Mouse (Mus musculus) heart, postnatal 36 days (tissue): ENCODE data around the gene D7Ertd443e. TPM values are rescaled to one million over a fixed set of nuclear protein-coding genes. Genes with fewer than 3 reads are reported as not detected.

Source experiments
- DNase-seq, 2 experiments: peaks; one replicate each; pipeline ENCODE4 v3.0.0; 2021 to 2022
- intact Hi-C: fragments of 180-260 bp; cut with DNase I; formaldehyde crosslinking; loops from one replicate; pipeline ENCODE4 v1.15.1; 2025
- total RNA-seq, 2 experiments: library from RNA; stranded (reverse); gene quantifications; 2 replicates each; pipeline ENCODE4 v1.2.3; 2021

The D7Ertd443e gene
- total RNA-seq, 2 experiments from 2014 or later: 2.6 to 3.6 TPM

DNA sequence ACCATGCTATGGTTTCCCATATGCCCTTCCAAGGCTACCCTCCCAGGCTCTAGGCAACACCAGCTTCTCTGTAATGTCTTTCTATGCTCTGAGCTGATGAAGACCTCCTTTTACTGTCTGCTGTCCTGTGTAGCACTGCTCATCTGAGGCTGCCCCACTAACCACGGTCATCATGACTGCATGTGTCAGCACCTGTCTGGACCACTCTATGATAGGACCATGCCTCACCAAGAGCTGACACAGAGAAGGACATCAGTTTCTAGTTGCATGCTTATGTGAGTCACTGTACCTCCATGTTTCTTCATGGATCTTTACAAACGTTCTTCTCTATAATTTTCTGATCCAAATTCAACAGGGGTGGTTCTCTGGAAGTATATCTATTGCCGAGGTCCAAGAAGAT is 154.8 kb downstream of the D7Ertd443e start:
- intact Hi-C loops: no loop called here
- DNase-seq: no peak

DNA sequence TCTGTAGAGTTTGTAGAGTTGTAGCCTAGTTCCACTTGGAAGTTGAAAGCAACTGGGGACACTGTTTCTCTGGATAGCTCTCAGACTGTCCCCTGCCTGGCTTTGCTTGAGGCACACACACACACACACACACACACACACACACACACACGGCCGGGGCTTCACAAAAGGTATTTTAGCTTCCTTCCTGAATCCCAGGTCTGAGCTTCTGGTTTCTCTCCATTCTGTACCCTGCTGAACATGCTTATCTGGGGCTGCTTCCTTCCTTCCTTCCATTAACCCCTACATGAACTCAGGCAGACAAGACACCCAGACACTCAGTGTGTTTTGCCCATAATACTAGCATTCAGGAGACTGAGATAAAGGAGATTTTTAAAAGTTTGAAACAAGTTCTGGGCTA is 155.6 kb downstream of the D7Ertd443e start:
- no peak for DNase-seq
- intact Hi-C loops: no loop called here

DNA sequence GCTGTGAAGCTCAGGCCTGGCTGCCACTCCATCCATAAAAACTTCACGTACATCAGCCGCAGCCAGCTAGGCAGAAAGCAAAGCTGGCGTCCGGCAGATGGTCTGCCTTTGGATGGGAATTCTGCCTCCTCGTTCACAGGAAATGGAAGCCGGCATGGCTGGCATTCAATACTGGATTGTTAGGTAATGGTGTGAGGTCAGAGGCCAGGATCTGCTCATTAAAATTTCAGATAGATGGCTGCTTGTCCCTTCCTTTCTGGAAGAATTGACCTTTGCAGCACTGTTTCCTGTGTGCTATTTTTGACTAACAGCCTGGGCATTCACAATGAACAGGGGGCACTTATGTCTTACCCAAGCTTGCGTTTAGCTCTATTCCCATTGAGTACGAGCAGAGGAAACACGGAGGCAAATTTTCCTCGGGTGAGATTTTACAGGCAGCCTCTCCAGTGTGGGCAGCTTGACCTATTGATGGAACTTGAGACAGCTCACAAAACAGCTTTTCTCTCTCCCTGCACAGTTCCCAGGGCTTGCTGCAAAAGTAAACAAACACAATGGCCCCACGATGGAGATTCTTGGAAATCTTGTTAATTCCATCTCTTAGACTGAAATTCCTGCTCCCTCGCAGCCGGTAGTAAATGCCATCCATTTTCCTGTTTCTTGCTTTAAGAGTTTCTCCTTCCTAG is 157.5 kb downstream of the D7Ertd443e start:
- intact Hi-C loops: no loop called here
- no peak for DNase-seq

DNA sequence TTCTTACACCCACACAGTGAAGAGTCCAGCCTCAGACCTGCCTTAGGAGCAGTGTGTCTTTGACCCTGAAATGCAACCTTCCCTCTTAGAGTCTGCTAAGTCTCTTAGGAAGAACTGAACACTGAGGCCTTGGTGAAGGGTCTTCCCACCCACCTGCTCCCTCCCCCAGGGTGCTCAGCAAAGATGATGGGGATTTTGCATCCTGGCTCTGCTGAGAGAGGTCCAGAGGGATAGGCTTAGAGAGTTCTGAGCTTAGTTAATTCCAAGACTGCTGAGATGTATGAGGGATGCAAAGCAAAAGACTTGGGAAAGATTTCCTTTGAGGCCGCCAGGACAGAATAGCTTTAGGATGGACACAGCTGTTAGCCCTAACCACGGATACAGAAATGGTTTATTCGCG is 158.4 kb downstream of the D7Ertd443e start:
- intact Hi-C loops: no loop called here
- no peak for DNase-seq

DNA sequence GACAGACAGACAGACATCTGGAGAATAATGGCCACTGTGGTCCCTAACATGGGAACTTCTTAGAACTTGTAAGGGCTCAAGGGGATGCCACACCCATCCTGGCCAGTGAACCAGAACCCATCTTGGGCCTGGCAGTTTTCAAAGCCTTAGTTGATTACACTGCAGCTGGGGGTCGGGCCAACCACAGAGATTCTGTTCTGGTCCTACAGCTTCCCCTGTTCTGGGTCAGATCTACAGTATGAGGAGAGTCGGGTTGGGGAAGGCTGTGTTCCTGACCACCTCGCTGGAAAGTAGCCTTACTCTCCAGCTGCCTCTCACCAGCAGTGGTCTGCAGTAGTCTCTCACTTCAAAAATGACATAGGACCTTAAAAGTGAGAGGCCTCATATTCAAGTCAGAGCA is 159.2 kb downstream of the D7Ertd443e start:
- intact Hi-C loops: no loop called here
- no peak for DNase-seq

DNA sequence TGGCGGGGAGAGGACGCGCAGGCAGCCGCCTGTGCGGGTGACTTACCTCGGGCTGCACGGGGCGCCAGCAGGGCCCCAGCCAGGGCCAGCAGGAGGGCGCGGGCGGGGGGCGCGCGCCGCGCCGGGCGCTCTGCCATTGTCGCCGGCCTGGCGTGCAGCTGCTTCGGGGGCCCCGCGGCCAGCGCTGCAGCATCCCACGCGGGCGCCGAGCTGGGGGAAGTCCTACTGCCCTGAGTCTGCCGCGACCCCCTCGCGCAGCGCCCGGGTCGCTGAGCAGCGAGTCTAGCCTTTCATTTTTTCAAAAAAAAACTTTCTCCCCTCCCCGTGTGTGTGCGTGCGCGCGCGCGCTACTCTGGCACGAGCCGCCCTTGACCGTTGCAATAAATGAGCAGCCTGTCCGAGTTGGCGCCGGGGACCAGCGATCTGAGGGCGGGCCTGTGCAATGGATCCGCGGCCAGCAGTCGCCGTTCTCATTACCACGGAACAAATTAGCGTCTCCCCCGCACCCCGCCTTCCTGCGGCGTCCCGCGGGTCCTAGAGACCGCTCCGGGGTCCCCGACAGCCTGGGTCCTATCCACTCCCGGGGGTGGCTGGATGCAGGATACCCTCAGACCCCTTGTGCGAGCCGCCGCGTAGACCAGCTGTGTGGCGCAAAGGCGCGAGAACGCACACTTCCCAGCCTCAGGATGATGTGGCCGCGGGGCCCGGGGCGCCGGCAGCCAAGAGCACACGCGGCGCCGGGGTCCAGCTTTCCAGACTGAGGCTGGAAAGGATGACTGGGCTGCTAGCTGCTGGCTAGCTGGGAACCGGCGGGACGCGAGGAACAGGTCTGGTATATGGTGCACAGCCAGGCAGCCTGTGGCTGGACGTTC is 160.5 kb downstream of the D7Ertd443e start:
- intact Hi-C loops: loop anchor here (2.0 to 5.0 kb wide), 2 partner anchors 36 to 268 kb away; no protein-coding TSS in a partner anchor
- DNase-seq: peak; percentile 61 to 72

DNA sequence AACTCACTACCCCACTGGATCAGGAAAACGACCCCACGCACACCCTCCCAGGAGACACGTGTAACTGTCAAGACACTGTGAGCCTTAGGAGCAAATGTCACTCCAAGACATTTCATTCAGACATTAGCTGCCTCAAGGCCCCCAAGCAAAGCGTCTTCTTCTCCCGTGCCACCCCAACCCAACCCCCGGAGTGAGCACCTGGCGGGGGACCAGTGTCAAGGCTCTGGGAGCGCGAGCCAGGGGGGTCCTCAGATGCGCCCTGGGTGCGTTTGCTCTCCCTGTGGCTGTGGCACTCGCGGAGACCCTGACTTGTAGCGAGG is 161.1 kb downstream of the D7Ertd443e start:
- no peak for DNase-seq

DNA sequence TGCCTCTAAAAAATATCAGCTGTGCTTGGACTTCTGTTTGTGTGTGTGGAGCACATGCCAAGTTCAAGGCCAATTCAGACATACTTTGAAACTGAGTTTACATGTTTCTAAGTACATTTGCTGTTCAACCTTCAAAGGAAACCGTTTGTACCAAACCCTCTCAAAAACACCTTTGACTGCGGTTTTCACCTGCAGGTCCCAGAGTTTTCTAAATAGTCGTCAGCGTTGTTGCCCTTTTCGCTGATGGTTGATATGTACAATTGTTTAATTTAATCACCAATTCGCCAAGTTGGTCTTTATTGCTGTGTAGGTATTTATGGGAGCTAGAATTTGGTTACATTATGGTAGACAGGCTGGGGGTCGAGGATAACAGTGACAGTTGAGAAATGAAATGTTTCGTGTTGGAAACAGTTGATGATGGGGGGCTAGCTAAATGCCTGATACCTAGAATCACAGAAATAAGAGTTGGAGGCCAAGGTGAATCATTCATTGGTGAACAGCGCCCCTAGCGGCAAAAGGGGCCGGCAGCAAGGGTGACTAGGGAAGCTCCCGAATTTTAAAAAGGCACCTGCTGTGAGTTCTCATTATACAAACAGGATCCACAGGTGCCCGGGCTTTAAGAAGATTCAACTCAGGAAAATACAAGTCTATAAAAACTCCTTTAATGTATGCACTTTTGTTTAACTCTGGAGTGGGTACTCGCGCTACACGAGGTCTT is 161.9 kb downstream of the D7Ertd443e start:
- intact Hi-C loops: loop anchor here (1.0 to 5.0 kb wide), 4 partner anchors 37 to 367 kb away; no protein-coding TSS in a partner anchor
- DNase-seq: peak; percentile 81 to 86

More for the DNA sequence above, 161.1 kb downstream of the D7Ertd443e start:
- intact Hi-C loops: loop anchor here (2.0 to 5.0 kb wide), 2 partner anchors 36 to 267 kb away; no protein-coding TSS in a partner anchor

Other genes starting within 250 kb of the D7Ertd443e start
- gene Adam12, start 153.5 kb downstream of the D7Ertd443e start, total RNA-seq: under 1 TPM; 0.61 to 0.62 TPM